Mouse (Mus musculus): ENCODE measurements around the gene Olfr548-ps1. TPM values are rescaled to one million over a fixed set of nuclear protein-coding genes. Genes with fewer than 3 reads are reported as not detected.
"Not testable (repeated sequence)": the region's sequence is repeated elsewhere in the genome, so short reads cannot be mapped to it uniquely, and the experiment has no call there.

Olfr548-ps1 gene
- polyA plus RNA-seq (2015; fragmentation: Nextera tagmentation; extraction: Ambion mirVana): not detected in 2 replicates

DNA sequence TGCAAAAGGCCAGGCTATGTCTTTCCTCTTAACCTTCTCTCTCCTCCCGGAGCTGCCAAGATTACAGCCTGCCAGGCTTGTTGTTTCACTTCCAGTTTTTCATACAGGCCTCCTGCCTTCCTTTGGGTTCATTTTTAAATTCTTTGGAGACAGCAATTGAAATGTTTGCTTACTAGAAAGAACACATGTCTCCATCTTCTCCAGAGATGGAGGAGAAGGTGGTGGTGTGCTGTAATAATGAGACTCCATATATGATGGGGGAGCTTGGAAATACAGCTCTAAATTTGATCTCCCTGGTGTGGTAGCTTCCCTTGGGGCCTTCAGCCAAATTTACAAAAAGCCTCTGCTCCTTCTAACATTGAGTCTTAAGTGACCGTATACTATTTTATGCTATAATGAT, at the start of gene Olfr548-ps1:
Olfr548-ps1 (plus strand) TSS at position 301 of the 400 bp plus-strand sequence.
- no peak within 1 kb of the TSS for H3K4me3 ChIP-seq
- no peaks in the 10 kb centered on the region for H3K4me1 ChIP-seq
- H3K9me3 ChIP-seq: no peaks in the 10 kb centered on the region
- 88% methylated on average over 2 of the region's 2 CpGs for WGBS
- H3K27ac ChIP-seq (replicated peaks): no peak within 1 kb of the TSS
- H3K9ac ChIP-seq (replicated peaks): no peak within 1 kb of the TSS
- H3K27me3 ChIP-seq: no peaks in the 10 kb centered on the region
- H3K4me2 ChIP-seq (replicated peaks): no peak within 1 kb of the TSS
- no peaks in the 10 kb centered on the region for H3K36me3 ChIP-seq
- no peak for ATAC-seq (replicated peaks)

DNA sequence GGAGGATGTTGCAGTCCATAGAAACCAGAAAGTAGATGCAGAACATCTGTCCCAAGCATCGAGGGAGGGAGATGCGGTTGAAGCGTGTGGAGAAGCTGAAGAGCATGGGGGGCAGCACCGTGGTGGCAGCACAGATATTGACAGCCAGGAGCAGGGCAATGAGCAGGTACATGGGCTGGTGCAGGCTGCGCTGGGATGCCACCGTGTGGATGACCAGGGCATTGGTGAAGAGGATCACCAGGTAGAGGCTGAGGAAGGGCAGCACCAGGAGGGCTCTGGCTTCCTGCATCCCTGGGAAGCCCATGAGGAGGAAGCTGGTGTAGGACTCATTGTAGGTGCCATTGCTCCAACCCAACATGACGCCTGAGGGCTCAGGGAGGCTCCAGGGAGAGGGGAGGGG, 46.3 kb upstream of the Olfr548-ps1 start:
- H3K36me3 ChIP-seq; H3K4me2 ChIP-seq (replicated peaks); ATAC-seq (replicated peaks); H3K9ac ChIP-seq (replicated peaks); H3K27ac ChIP-seq (replicated peaks); H3K4me3 ChIP-seq; H3K4me1 ChIP-seq; H3K27me3 ChIP-seq; H3K9me3 ChIP-seq: not testable (repeated sequence)
- WGBS: 49% methylated on average over 7 of the region's 7 CpGs

DNA sequence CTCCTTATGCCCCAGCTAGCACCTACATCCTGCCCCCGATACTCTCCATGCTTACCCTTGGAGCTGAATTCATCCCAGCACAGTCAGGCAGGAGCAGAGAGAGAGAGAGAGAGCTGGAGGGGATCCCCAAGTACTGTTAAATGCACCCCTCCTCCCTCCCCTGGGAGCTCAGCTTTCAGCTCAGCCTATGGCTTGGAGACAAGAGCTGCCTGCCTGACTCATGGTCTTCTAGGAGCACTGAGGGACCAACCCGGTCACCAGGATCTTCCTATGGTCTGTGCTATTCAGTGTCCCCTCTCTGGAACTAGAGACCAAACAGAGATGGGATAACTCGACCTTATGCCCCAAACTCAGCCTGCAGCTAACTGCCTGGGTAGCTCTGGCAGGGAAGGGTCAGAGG, 41.2 kb upstream of the Olfr548-ps1 start, which contains the start of gene Olfr545:
Olfr545 (minus strand) TSS at position 101 of the 400 bp plus-strand sequence.
- H3K4me3 ChIP-seq: no peak within 1 kb of the TSS
- H3K4me2 ChIP-seq (replicated peaks): no peak within 1 kb of the TSS
- no peak within 1 kb of the TSS for H3K9ac ChIP-seq (replicated peaks)
- H3K27me3 ChIP-seq: no peaks in the 10 kb centered on the region
- H3K27ac ChIP-seq (replicated peaks): no peak within 1 kb of the TSS
- no peaks in the 10 kb centered on the region for H3K4me1 ChIP-seq
- ATAC-seq (replicated peaks): no peak
- H3K36me3 ChIP-seq: no peaks in the 10 kb centered on the region
- 70% methylated on average over 3 of the region's 3 CpGs for WGBS
- no peaks in the 10 kb centered on the region for H3K9me3 ChIP-seq

DNA sequence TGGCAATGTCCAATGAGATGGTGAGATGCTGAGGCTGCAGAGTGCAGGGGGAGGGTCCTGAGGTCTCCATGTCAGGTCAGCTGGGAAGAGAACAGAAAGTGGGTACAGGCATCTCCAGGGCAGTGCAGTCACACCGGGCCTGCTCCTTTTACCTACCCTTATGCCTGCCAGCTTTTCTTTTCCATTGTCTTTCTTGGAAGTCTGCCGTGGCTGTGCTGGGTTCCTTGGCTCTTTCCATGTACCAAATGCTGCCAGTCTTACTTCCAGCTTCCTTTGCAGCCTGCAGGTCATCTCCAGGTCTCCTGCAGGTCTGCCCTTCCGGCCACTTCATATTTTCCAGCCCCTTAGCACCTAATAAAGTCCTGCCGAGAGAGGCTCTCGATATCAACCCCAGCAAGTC, 38.7 kb upstream of the Olfr548-ps1 start:
- Histone ChIP-seq H3K4me3 (no peak overlapping the region), H3K27me3 (no peaks in the 10 kb centered on the region), H3K4me2 (replicated peaks) (no peak overlapping the region), H3K27ac (replicated peaks) (no peak overlapping the region), H3K9ac (replicated peaks) (no peak overlapping the region), H3K4me1 (no peaks in the 10 kb centered on the region), H3K9me3 (no peaks in the 10 kb centered on the region), H3K36me3 (no peaks in the 10 kb centered on the region)
- WGBS: 73% methylated on average over 5 of the region's 5 CpGs
- no peak for ATAC-seq (replicated peaks)

DNA sequence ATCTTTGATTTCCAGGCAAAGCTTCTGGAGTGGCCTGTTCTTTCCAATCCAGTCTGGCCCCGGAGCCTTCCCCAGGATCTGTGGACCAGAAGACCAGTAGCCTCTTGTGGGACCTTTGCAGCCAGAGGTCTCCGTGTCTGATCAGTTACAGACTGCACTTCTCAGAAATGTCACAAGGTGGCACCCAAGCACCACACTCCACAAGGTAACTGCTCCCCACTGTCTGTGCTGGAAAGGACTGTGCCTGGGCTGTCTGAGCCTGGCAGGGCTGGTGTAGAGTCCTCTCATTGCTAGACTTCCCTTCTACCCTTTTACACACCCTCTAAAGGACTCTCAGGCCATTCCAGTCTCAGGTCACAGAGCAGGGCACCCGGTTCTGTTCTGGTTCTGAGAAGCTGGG, 33.8 kb upstream of the Olfr548-ps1 start:
- 50% methylated on average over 3 of the region's 3 CpGs for WGBS
- Histone ChIP-seq H3K27ac (replicated peaks) (no peak overlapping the region), H3K9ac (replicated peaks) (no peak overlapping the region), H3K27me3 (no peaks in the 10 kb centered on the region), H3K4me1 (no peaks in the 10 kb centered on the region), H3K36me3 (no peaks in the 10 kb centered on the region), H3K4me3 (no peak overlapping the region), H3K9me3 (no peaks in the 10 kb centered on the region), H3K4me2 (replicated peaks) (no peak overlapping the region)
- ATAC-seq (replicated peaks): peak; percentile 80

DNA sequence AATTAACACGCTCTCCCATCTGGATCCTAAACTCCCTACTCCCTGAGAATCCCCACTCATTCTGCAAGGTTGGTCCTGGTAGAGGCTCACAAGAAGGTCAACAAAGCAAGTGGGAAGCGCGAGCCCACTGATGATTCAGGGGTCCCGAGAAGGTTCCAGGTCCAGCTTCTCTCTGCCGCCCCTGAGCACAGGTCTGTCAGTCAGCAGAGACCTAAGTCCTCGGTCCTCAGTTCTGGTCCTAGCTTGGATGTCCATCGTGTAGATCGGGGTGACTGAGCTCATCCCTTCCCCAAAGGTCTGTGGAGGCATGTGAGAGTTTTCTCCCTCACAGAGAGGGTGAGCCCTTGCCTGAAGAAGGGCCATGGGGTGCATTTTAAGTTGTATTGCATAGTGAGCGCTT, 32.6 kb upstream of the Olfr548-ps1 start:
- Histone ChIP-seq H3K36me3 (no peaks in the 10 kb centered on the region), H3K4me2 (replicated peaks) (no peak overlapping the region), H3K9ac (replicated peaks) (no peak overlapping the region), H3K4me1 (peaks cover 5% of the 10 kb centered on the region; the same call in 1 of the 2 replicates), H3K27me3 (no peaks in the 10 kb centered on the region), H3K27ac (replicated peaks) (no peak overlapping the region), H3K9me3 (no peaks in the 10 kb centered on the region), H3K4me3 (no peak overlapping the region)
- no peak for ATAC-seq (replicated peaks)
- 94% methylated on average over 9 of the region's 9 CpGs for WGBS

DNA sequence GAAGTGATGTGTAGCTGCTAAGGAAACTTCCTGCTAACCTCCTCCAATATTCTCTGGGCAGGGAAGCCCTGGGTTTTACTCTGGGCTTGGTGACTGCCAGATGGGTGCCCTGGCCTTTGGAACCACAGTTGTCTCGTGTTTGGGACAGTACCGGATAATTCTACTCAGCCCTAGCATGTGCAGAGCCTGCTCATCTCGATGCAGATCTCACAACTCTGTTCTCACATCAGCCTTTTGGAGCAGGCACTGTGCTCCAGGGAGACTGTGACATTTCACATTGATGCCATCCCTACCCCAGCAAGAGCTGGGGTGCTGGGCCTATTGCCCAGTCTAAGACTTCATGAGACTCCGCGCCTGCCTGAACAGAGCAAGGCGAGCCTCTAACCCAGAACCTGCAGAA, 32.0 kb upstream of the Olfr548-ps1 start:
- Histone ChIP-seq H3K4me2 (replicated peaks) (no peak overlapping the region), H3K27me3 (no peaks in the 10 kb centered on the region), H3K36me3 (no peaks in the 10 kb centered on the region), H3K27ac (replicated peaks) (no peak overlapping the region), H3K4me1 (peaks cover 5% of the 10 kb centered on the region; the same call in 1 of the 2 replicates), H3K4me3 (no peak overlapping the region), H3K9me3 (no peaks in the 10 kb centered on the region), H3K9ac (replicated peaks) (no peak overlapping the region)
- 91% methylated on average over 6 of the region's 6 CpGs for WGBS
- no peak for ATAC-seq (replicated peaks)

DNA sequence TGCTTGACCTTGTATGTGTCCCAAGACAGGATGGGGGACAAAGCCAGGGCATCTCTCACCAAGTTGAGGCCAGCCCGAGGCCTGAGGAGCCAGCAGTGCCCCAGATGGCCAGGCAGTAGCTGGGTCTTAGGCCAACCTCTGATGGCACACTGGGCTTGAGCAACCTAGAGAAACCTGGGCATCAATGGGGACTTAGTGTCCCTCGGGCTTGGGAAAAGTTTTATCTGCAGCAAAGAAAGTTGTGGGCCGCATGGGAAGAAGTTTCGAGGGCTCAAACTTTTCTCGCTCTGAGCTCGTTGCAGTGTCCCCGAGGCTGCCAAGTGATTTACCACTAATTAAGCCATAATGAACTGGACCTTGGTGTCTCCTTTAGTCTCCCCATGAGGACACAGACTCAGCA, 31.0 kb upstream of the Olfr548-ps1 start:
- no peaks in the 10 kb centered on the region for H3K36me3 ChIP-seq
- ATAC-seq (replicated peaks): no peak
- no peak overlapping the region for H3K4me3 ChIP-seq
- peaks cover 5% of the 10 kb centered on the region; the same call in 1 of the 2 replicates for H3K4me1 ChIP-seq
- no peak overlapping the region for H3K27ac ChIP-seq (replicated peaks)
- 56% methylated on average over 7 of the region's 7 CpGs for WGBS
- H3K27me3 ChIP-seq: peaks cover 6% of the 10 kb centered on the region; the same call in 1 of the 2 replicates
- H3K9ac ChIP-seq (replicated peaks): no peak overlapping the region
- H3K4me2 ChIP-seq (replicated peaks): no peak overlapping the region
- no peaks in the 10 kb centered on the region for H3K9me3 ChIP-seq

DNA sequence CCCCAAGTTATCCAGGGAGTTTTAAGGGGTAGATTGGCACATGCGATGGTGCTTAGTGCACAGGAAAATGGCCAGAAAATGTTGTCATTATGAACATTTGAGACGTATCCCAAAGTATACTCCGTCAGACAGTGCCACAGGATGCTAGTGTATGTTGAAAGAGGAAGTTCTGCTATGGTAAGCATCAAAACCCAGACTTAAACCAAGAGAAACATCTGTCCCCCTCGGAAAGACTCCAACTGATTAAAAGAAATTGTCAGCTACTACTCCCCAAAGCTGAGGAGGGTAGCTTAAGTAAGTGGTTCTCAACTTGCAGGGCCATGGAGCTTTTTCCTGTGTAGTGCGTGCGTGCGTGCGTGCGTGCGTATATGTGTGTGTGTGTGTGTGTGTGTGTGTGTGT, 28.8 kb upstream of the Olfr548-ps1 start:
- ATAC-seq (replicated peaks): no peak
- H3K4me1 ChIP-seq: peaks cover 12% of the 10 kb centered on the region
- no peak overlapping the region for H3K4me2 ChIP-seq (replicated peaks)
- no peak overlapping the region for H3K9ac ChIP-seq (replicated peaks)
- H3K36me3 ChIP-seq: no peaks in the 10 kb centered on the region
- no peaks in the 10 kb centered on the region for H3K9me3 ChIP-seq
- peaks cover 11% of the 10 kb centered on the region for H3K27me3 ChIP-seq
- WGBS: 92% methylated on average over 10 of the region's 10 CpGs
- no peak overlapping the region for H3K4me3 ChIP-seq
- H3K27ac ChIP-seq (replicated peaks): no peak overlapping the region

DNA sequence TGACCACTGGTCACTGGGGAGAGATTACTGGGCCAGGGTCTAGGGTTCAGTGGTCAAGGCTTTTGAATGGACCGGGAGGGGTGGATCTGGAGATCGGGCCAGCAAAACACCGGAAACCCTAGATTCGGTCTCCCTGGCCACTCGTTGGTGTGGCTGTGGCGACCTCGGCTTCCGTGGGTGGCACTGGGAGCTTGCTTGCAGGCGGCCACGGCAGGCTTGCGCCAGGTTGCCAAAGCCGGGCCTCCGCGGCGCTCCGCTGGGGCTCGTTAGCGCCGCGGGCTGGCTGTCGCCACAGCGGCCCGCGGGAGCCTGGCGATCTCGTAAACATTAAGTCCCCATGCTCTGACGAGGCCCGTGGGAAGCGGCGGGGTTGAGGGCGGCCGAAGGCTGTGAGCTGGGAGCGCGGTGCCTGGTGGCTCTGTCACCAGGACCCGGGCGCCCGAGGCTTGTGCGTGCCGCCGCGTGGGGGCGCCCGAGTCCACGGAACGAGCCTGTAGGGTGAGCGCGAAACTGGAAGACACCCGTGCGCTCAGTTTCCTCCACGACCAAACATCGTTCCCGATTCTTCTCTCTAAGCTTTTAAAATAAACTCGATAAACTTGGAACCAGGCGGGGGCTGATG, 27.8 kb upstream of the Olfr548-ps1 start:
- peak; percentile 96 for ATAC-seq (replicated peaks)
- H3K27ac ChIP-seq (replicated peaks): no peak overlapping the region

DNA sequence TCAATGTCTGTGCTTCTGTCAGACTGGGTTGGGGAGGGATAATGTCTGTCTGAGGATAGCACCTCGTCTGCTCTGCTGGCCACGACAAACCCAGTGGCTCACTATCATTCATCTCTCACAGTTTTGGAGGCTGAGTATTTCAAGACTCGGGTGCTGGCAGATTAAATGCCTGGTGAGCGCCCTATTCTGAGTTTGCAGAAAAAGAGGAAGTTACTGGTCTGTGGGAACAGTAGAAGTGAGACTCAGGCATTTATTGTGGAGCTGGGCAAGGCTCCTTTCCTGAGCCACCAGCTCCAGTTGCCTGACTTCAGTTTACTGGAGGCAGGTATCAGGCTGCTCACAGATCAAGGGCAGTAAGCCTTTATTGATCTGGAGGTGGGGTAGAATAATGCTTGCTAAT, 26.6 kb upstream of the Olfr548-ps1 start:
- Histone ChIP-seq H3K4me2 (replicated peaks) (no peak overlapping the region), H3K27me3 (peaks cover 11% of the 10 kb centered on the region), H3K36me3 (no peaks in the 10 kb centered on the region), H3K9ac (replicated peaks) (no peak overlapping the region), H3K4me3 (no peak overlapping the region), H3K9me3 (no peaks in the 10 kb centered on the region), H3K27ac (replicated peaks) (no peak overlapping the region), H3K4me1 (peaks cover 19% of the 10 kb centered on the region)
- no peak for ATAC-seq (replicated peaks)
- WGBS: 81% methylated on average over 4 of the region's 4 CpGs

More for the DNA sequence above, 27.8 kb upstream of the Olfr548-ps1 start:
- no peaks in the 10 kb centered on the region for H3K9me3 ChIP-seq
- H3K27me3 ChIP-seq: peaks cover 11% of the 10 kb centered on the region
- H3K4me3 ChIP-seq: peak overlapping the region; percentile 60
- no peaks in the 10 kb centered on the region for H3K36me3 ChIP-seq
- H3K9ac ChIP-seq (replicated peaks): peak overlapping the region; percentile 88
- under 1% methylated on average over 54 of the region's 54 CpGs for WGBS
- peaks cover 19% of the 10 kb centered on the region for H3K4me1 ChIP-seq
- H3K4me2 ChIP-seq (replicated peaks): peak overlapping the region; percentile 96

DNA sequence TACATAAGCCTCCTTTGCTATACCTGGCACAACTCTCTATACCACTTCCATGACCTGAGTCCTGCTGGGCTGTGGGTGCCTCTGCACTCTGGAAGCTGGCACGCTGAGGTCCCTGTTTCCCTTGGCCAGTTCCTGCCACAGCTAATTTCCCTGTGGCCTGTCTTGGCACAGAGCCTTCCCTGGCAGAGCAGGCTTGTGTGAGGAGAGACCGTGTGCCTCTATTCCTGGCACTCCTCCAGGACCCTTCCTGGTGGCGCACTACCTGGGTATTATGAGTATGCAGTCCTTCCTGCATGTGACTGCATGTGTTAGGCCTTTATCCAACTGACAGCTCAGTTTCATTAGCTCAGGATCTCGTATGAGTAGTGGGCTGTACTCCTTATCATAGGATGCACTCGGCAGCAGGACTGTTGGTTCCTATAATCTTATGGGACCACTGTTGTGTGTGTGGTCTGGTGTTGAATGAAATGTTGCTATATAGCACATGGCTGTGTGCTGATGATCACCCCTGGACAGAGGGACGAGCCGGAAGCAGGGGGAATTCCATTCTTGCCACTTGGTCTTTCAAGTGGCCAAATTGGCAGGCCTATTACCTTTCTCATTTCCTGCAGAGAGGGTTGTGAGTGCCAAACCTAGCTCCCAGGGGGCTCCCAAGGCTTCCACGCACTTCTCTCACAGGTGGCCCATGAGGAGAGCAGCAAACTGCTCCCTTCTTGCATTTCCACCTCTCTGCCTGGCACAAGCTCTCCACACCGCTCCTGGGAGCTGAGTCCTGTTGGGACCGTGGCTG, 24.2 kb upstream of the Olfr548-ps1 start:
- no peaks in the 10 kb centered on the region for H3K9me3 ChIP-seq
- peak; percentile 11; the same call in 1 of the 2 replicates for ATAC-seq (replicated peaks)
- H3K4me2 ChIP-seq (replicated peaks): no peak overlapping the region
- peaks cover 19% of the 10 kb centered on the region for H3K4me1 ChIP-seq
- H3K27ac ChIP-seq (replicated peaks): no peak overlapping the region
- no peaks in the 10 kb centered on the region for H3K36me3 ChIP-seq
- H3K9ac ChIP-seq (replicated peaks): no peak overlapping the region
- 45% methylated on average over 10 of the region's 10 CpGs for WGBS
- peaks cover 11% of the 10 kb centered on the region for H3K27me3 ChIP-seq
- H3K4me3 ChIP-seq: no peak overlapping the region
